Mouse (Mus musculus) heart, embryonic 11.5 days (tissue): Measurements from ENCODE around the gene Asna1. TPM values are rescaled to one million over a fixed set of nuclear protein-coding genes. Genes with fewer than 3 reads are reported as not detected.
A peak's percentile ranks its signal among the peaks of the same experiment; 100 is the strongest.

ENCODE experiments used
- ATAC-seq: fragments of 200-750 bp; cut with Nextera tagmentation; replicated peaks from 2 replicates; pipeline ENCODE4 v1.8.0; 2017; ENCODE audit warnings: moderate library complexity; ENCODE audit not compliant: insufficient number of reproducible peaks, low FRiP score, low TSS enrichment
- H3K27ac ChIP-seq: fragments of 300-500 bp; sonication (generic); 2 replicates; pipeline ENCODE4 v1.5.1; 2014; ENCODE audit warnings: mild to moderate bottlenecking, low read depth, low read length
- H3K27me3 ChIP-seq: fragments of 300-500 bp; sonication (generic); 2 replicates; pipeline ENCODE4 v1.6.1; 2014; ENCODE audit warnings: mild to moderate bottlenecking, low read length, mixed read lengths; ENCODE audit not compliant: control insufficient read depth, insufficient read depth
- H3K36me3 ChIP-seq: fragments of 300-500 bp; sonication (generic); 2 replicates; pipeline ENCODE4 v1.6.1; 2014; ENCODE audit warnings: mild to moderate bottlenecking, low read length, moderate library complexity, mixed read lengths; ENCODE audit not compliant: control insufficient read depth, insufficient read depth
- H3K4me1 ChIP-seq: fragments of 300-500 bp; sonication (generic); 2 replicates; pipeline ENCODE4 v1.6.1; 2014; ENCODE audit warnings: low read length; ENCODE audit not compliant: control insufficient read depth, insufficient read depth
- H3K4me2 ChIP-seq: fragments of 300-500 bp; sonication (generic); 2 replicates; pipeline ENCODE4 v1.6.1; 2014; ENCODE audit warnings: mild to moderate bottlenecking, moderate library complexity
- H3K4me3 ChIP-seq: fragments of 300-500 bp; sonication (generic); 2 replicates; pipeline ENCODE4 v1.5.1; 2014; ENCODE audit warnings: low read depth, low read length
- H3K9ac ChIP-seq: fragments of 300-500 bp; sonication (generic); 2 replicates; pipeline ENCODE4 v1.6.1; 2014; ENCODE audit warnings: mild to moderate bottlenecking, low read depth, low read length, moderate library complexity
- H3K9me3 ChIP-seq: fragments of 300-500 bp; sonication (generic); replicated peaks from 2 replicates; pipeline ENCODE4 v1.6.1; 2016; ENCODE audit warnings: low read length; ENCODE audit not compliant: control insufficient read depth
- WGBS: fragments of 180-500 bp; shearing (Covaris S2); extraction: QIAGEN DNeasy Blood & Tissue Kit; methylation state at CpG from one replicate; pipeline ENCODE4 v1.1.7; 2014; ENCODE audit not compliant: insufficient replicate concordance; 5-methylcytosine and 5-hydroxymethylcytosine counted together
- polyA plus RNA-seq: library from polyadenylated mRNA; unstranded; fragments of >200 nt; fragmentation: Nextera tagmentation; extraction: Ambion mirVana; gene quantifications from 2 replicates; pipeline ENCODE4 v1.2.1, GENCODE M21; 2014

Gene Asna1
- polyA plus RNA-seq, 1 experiment from 2014 or later = 118 TPM

DNA sequence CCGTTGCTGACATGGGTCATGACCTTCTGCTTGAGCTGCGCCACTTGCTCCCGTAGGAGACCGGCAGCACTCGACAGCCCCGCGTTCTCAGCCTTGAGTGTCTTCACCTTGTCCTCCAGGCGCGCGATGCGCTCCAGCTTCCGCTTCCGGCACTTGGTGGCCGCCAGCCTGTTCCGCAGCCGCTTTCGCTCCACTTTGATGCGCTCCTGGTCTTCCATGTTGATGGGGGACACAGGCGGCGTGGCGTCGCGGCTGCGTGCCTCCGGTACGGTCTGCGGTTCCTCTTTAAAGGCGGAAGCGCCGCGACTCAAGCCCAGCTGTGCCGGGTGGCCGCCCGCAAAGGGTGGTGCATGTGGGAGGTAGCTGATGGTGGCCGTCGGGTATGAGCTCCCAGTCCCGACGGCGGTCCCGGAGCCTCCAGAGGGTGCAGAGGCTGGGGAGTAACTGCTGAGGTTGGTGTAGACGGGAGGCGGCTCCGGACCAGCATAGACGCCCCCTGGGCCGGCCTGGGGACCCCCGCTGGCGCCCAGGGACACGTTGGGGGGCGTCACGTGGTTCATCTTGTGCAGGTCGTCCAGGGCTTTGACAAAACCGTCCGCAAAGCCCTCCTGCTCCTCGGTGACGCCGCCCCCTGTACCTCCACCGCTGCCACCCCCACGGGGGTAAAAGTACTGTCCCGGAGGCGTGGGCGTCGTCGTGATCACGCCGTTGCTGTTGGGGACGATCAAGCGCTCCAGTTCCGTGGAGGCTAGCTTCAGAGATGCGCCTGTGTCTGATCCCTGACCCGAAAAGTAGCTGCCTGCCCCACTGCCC lies 47.4 kb downstream of the Asna1 start:
- Histone ChIP-seq H3K27me3 (0 out of 2 replicates have a peak, but pooled peaks cover 3% of the 10 kb centered on the region), H3K27ac (peak overlapping the region; percentile 79), H3K4me2 (peak overlapping the region; percentile 98), H3K9ac (peak overlapping the region; percentile 78), H3K4me3 (peak overlapping the region; percentile 60), H3K4me1 (peaks cover 43% of the 10 kb centered on the region), H3K9me3 (no peaks in the 10 kb centered on the region), H3K36me3 (no peaks in the 10 kb centered on the region)
- WGBS = under 1% methylated on average over 70 of the region's 70 CpGs
- ATAC-seq = no peak

DNA sequence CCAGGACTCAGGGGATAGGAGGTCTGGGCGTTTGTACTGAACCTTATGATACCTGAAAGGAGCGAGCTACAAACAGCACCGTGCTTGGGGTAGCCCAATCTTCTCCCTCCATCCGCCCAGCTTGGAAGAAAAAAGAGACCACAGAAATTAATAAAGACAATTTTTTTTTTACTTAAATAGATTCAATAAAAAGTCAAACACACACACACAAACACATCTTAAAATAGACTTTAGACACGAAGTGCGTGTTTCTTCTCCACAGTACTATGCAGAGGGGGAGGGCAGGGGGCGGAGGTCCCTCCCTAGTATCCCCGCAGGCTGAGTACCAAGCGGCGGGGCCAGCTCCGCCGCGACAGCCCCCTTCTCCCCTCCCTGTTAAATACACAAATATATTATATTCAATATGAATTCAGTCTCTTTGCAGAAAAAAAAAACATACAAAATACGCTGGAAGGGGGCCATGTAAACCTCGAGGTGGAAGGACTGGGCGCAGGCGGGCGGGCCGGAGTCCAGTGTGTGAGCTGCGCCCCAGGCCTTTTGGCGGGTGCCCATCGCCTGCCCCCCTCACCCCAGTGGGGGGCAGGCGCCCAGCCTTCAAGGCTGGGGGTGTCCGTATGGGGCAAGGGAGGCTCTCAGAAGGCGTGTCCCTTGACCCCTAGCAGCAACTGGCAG lies 48.2 kb downstream of the Asna1 start:
- H3K4me3 ChIP-seq = peak overlapping the region; percentile 60
- H3K9me3 ChIP-seq = no peaks in the 10 kb centered on the region
- H3K36me3 ChIP-seq = peaks cover 2% of the 10 kb centered on the region
- H3K9ac ChIP-seq = peak overlapping the region; percentile 78
- no peak for ATAC-seq
- peaks cover 41% of the 10 kb centered on the region for H3K4me1 ChIP-seq
- WGBS = 3% methylated on average over 25 of the region's 25 CpGs
- H3K27me3 ChIP-seq = 0 out of 2 replicates have a peak, but pooled peaks cover 3% of the 10 kb centered on the region
- H3K27ac ChIP-seq = peak overlapping the region; percentile 79
- peak overlapping the region; percentile 98 for H3K4me2 ChIP-seq

DNA sequence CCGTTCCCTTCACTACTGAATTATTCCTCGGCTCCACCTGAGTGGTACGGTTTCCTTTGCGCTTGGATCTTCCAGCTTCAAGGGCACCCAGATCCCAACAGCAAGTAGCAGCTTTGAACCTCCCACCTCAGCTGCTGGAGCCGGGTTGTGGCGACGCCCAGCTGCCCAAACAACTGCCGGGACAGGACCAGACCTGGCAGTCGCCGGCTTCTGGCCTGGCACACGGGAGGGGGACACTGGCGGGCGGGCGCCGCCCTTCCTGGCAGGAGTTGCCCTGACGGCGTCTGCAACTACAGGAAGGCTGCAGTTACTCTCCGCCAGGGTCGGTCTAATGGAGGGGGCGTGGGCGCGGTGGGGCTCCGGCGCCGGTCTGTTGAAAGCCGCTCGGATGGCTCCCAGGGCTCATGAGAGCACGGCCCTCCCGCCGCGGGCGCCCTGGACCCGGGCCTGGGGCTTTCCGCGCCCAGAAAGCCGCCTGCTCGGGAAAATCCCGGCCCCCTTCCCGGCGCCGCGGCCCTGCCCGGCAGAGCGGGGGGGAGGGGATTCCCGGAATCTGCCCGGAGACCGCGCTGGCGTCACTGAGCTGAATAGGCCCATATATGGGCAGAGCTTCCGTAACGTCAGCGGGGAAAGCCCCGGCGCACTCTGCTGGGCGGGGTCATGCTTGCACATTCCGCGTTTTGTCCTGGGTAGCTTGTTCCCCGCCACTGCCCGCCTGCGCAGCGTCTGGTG lies 48.9 kb downstream of the Asna1 start:
- H3K9me3 ChIP-seq = no peaks in the 10 kb centered on the region
- H3K4me3 ChIP-seq = peak overlapping the region; percentile 60
- peak overlapping the region; percentile 98 for H3K4me2 ChIP-seq
- under 1% methylated on average over 57 of the region's 61 CpGs for WGBS
- H3K4me1 ChIP-seq = peaks cover 36% of the 10 kb centered on the region
- no peaks in the 10 kb centered on the region for H3K27me3 ChIP-seq
- H3K9ac ChIP-seq = peak overlapping the region; percentile 78
- H3K27ac ChIP-seq = peak overlapping the region; percentile 79
- H3K36me3 ChIP-seq = peaks cover 8% of the 10 kb centered on the region
- peak; percentile 82 for ATAC-seq

DNA sequence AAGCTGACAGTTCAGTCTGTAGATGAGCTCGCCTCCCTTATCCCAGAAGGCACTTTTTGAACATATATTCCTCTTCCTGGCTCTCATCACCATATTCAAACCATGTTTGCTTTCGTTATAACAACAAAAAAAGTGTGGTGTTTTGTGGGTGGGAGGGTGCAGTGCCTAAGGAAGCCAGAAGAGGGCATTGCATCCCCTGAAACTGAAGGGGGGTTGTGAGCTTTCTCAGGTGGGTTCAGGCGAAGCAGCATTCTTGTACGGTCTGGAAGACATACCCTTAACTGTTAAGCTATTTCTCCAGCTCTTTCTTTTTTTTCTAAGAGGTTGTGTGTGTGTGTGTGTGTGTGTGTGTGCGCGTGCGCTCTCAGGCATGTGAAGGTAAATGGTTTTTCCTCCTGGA lies 49.6 kb downstream of the Asna1 start:
- H3K36me3 ChIP-seq = peaks cover 12% of the 10 kb centered on the region
- peak overlapping the region; percentile 60 for H3K4me3 ChIP-seq
- no peaks in the 10 kb centered on the region for H3K27me3 ChIP-seq
- H3K4me1 ChIP-seq = peaks cover 36% of the 10 kb centered on the region
- peak overlapping the region; percentile 98 for H3K4me2 ChIP-seq
- WGBS = 30% methylated on average over 7 of the region's 7 CpGs
- no peak for ATAC-seq
- no peaks in the 10 kb centered on the region for H3K9me3 ChIP-seq
- peak overlapping the region; percentile 79 for H3K27ac ChIP-seq
- no peak overlapping the region; the same call in 1 of the 2 replicates for H3K9ac ChIP-seq

DNA sequence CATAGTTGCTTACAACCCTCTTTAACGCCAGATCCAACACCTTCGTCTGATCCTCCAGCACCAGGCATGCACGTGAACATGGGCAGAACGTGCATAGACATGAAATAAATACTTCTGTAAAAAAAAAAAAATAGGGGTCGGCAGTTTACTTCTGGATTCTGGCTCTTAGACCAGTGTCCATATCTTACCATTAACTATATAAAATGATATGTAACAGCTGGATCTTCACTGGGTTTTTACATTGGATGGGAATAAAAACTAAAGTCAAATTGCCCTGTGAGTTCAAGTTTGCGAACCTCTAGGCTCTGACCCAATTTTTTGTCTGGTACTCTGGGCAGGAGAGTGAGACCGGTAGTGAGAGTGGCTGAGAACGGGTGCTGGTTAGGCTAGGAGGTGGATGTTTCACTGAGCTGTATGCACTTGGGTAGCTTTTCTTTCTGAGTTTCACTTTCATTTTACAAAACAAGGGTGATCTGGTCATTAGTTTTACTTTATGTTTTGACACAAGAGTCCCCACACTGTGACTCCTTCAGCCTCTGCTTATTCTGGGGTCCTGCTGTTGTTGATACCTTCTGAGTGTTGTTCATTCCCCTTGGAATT lies 50.4 kb downstream of the Asna1 start:
- H3K27ac ChIP-seq = 0 out of 2 replicates have a peak overlapping the region, but pooled peaks have one; percentile 10

DNA sequence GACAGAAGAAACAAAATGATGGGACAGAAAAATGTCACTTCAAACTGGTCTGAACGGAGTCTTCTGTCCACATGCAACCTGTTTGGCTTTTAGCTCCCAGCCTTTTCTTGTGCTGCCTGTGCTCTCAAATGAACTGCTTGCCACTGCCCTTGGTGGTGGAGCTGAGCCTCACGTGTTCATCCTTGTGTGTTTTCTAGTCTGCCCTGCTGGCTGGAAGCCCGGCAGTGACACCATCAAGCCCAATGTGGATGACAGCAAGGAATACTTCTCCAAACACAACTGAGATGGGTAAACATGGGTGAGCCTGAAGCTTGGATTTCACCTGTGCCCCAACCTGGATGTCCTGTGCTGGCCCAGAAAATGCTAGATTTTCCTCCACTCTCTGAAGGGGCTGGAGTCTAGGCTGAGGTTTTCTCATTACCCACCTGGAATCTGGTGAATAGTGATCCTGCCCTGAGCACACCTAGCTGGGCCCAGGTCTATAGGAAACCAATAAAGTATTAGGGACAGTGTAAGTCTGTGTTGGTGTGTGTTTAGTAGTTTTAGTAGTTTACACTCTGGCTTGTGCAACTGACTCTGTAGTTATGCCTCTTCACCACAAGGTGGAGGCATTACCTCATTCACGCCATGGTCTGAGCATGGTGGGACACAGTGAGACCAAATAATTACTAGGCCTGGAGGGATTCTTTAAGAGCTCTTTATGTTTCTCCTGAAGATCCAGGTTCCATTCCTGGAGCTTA lies 51.1 kb downstream of the Asna1 start:
- H3K4me1 ChIP-seq = peaks cover 26% of the 10 kb centered on the region
- H3K9ac ChIP-seq = no peak overlapping the region
- 64% methylated on average over 4 of the region's 4 CpGs for WGBS
- H3K4me2 ChIP-seq = no peak overlapping the region
- no peaks in the 10 kb centered on the region for H3K9me3 ChIP-seq
- H3K27ac ChIP-seq = no peak overlapping the region
- ATAC-seq = no peak
- H3K4me3 ChIP-seq = no peak overlapping the region
- H3K36me3 ChIP-seq = peaks cover 12% of the 10 kb centered on the region
- H3K27me3 ChIP-seq = no peaks in the 10 kb centered on the region

More for the DNA sequence above, 50.4 kb downstream of the Asna1 start:
- no peaks in the 10 kb centered on the region for H3K27me3 ChIP-seq
- ATAC-seq = no peak
- H3K4me1 ChIP-seq = peaks cover 31% of the 10 kb centered on the region
- 77% methylated on average over 8 of the region's 8 CpGs for WGBS
- H3K4me3 ChIP-seq = no peak overlapping the region
- no peak overlapping the region for H3K9ac ChIP-seq
- H3K9me3 ChIP-seq = no peaks in the 10 kb centered on the region
- peaks cover 12% of the 10 kb centered on the region for H3K36me3 ChIP-seq
- peak overlapping the region; percentile 98 for H3K4me2 ChIP-seq

DNA sequence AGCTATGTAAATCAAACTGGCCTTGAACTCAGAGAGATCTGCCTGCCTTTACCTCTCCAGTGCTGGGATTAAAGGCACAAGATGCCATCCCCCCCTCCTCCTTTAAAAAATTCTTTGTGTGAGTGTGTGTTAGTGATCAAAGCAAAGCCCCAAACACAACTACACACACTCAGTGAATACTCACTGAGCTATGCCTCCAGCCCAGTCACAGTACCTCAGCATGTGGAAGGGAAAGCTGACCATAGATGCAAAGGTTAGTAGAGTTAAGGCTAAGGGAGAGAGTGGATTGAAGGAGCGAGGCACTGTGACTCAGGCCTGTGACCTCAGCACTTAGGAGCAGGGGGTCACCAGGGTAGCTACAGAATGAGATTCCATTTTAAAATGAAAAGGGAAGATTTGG lies 52.0 kb downstream of the Asna1 start:
- no peak overlapping the region for H3K9ac ChIP-seq
- no peak overlapping the region for H3K4me2 ChIP-seq
- no peaks in the 10 kb centered on the region for H3K9me3 ChIP-seq
- no peak for ATAC-seq
- WGBS = 93% methylated on average over 1 of the region's 1 CpGs
- H3K27ac ChIP-seq = no peak overlapping the region
- H3K4me1 ChIP-seq = peaks cover 28% of the 10 kb centered on the region
- H3K4me3 ChIP-seq = no peak overlapping the region
- H3K27me3 ChIP-seq = no peaks in the 10 kb centered on the region
- peaks cover 12% of the 10 kb centered on the region for H3K36me3 ChIP-seq
